Mouse (Mus musculus): ENCODE measurements around the gene Slc16a11. TPM values are rescaled to one million over a fixed set of nuclear protein-coding genes. Genes with fewer than 3 reads are reported as not detected.

Gene Slc16a11
- total RNA-seq, 2 experiments from 2014 or later = 32.8 to 39.6 TPM

- DNase-seq (ENCODE audit: low spot score in 2 of 2) = no peak
These were observed 12.4 kb upstream of the Slc16a11 start for GRCm38 (mm10) chr11:70200036-70200608.

GRCm38 (mm10) chr11:70201691-70202090 lies 10.9 kb upstream of the Slc16a11 start:
- peak; percentile 81 to 87 for DNase-seq (ENCODE audit: low spot score in 2 of 2)

DNA sequence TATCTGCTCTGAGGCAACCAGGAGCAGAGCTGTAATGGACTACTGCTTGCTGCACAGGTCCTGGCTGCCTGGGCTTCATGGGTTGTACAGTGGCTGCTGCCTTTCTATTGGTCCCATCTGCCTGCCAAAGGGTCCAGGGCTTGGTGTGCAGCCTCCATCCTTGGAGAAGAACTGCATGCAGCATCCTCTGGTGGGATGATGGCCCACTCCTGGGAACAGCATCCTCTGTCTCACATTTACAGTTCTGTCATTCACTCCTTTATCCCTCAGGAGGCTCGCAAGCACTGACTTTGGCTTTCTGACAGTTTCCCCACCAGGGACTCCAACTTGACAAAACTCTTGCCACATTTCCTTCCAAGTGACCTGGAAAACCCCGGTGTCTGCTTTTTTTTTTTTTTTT lies 5.8 kb upstream of the Slc16a11 start:
- DNase-seq (ENCODE audit: low spot score in 2 of 2) = no peak

GRCm38 (mm10) chr11:70207283-70207682 lies 5.3 kb upstream of the Slc16a11 start:
- no peak for DNase-seq (ENCODE audit: low spot score in 2 of 2)

DNA sequence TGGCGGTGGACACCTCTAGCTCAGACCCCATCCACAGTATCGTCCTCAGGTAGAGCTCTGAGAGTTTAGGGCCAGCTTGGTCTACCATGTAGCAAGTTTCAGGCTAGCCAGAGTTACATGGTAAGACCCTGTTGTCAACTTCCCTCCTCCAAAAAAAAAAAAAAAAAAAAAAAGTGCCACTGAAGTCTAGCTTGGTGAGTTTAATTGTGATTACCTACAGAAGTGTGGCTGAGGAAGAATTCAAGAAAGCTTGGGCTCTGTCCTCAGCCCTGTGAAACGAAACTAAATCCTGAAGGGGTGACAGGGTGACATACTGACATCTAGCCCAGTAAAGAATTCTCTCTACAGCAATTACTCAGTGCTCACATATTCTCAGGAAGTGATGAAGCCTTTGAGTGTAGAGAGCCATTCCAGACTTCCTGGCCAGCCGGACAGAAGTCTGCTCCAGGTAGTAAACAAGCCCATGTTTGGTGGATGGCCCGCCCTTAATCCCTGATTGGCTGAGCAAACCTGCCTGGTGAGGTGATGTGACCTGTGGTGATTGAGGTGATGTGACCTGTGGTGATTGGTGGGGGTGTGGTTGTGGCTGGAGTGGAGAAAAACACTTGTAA lies 3.7 kb upstream of the Slc16a11 start:
- no peak for DNase-seq (ENCODE audit: low spot score in 2 of 2)

DNA sequence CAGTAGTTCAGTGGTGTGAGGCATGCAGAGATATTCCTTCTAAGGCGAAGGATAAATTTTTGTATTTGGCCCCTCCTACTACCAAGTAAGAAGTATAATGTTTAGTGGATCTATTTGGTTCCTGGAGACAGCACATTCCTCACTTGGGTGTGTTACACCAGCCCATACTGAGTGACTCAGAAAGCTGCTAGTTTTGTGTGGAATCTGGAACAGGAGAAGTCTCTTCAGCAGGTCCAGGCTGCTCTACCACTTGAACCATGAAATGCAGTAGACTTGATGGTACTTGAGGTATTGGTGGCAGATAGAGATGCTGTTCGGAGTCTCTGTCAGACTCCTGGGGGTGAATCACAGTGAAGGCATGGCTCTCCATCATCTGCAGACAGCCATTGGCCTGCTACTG lies 1.9 kb upstream of the Slc16a11 start:
- no peak for DNase-seq (ENCODE audit: low spot score in 2 of 2)

DNA sequence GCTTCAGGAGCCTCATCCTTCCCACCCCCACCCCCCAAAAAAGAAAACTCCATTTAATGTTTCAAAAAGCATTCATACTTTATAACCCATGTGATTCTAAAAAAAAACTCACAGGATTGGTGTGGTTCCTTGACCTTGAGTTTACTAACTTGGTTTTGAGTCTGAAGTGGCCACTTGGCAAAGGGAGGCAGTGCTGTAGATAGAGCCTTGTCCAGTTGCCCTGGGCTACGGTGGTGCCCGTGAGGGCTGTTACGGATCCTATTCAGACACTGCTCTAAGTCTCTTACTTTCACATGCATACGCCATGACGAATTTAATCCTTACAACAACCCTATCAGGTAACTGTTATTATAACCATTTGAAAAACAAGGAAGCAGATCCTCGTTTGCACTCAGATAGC lies 580 bp upstream of the Slc16a11 start:
- DNase-seq (ENCODE audit: low spot score in 2 of 2) = no peak

DNA sequence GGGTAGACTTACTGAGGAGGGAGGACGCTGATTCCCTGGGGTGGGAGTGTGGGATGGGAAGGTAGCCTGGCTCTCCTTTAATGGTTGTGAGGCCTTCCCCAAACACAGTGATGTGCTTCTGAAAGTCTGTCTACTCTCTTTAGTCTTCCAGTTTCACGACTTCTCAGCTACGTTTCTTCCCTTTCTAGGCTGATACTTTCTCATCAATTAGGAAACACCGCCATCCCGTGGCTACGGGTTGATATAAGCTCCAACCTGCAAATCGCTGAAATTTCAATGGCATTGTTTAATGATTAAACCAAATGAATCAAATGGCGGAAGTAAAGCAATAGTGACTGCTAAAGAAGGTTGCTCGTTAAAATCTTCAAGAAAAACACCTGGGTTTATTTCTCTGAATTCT lies 344 bp downstream of the Slc16a11 start:
- DNase-seq (ENCODE audit: low spot score in 2 of 2) = peak; percentile 78 to 84

DNA sequence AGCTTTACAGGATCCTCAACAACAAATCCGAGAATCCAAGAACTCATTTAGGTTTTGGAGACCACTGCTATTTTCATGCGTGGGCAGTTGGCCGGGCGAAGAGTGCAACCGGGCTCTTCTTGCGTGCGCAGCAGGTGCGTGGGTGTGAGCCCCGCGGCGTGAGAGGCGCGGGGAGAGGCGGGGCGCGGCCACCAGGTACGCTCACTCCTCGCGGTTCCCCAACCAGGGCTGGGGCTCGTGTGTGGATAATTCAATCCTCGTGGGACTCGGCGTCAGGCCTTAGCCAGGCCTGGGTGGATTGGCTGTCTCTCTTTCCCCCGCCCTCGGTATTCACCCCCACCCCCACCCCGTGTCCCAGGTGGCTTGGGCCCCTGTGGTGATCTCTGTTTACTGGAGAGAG lies 1.2 kb downstream of the Slc16a11 start:
- DNase-seq (ENCODE audit: low spot score in 2 of 2) = peak in 1 of 2 experiments; percentile 44

GRCm38 (mm10) chr11:70214191-70214855 lies 1.8 kb downstream of the Slc16a11 start:
- peak in 1 of 2 experiments; percentile 63 for DNase-seq (ENCODE audit: low spot score in 2 of 2)

DNA sequence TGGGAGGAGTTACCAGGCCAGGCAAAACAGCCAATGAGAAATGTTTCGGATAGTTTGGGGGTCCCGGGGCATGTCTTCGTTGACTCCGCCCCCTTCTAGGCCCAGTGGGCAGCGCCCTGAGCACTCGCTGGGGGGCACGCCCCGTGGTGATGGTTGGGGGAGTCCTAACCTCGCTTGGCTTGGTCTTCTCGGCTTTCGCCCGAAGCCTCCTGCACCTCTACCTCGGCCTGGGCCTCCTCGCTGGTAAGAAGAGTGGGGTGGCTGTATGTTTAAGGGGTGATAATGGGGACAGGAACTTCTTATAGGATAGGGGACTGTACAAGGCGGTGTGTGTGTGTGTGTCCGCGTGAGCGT lies 2.3 kb downstream of the Slc16a11 start:
- DNase-seq (ENCODE audit: low spot score in 2 of 2) = peak in 1 of 2 experiments; percentile 39

GRCm38 (mm10) chr11:70215301-70215700 lies 2.7 kb downstream of the Slc16a11 start:
- DNase-seq (ENCODE audit: low spot score in 2 of 2) = peak in 1 of 2 experiments; percentile 28

GRCm38 (mm10) chr11:70216103-70216502 lies 3.6 kb downstream of the Slc16a11 start:
- DNase-seq (ENCODE audit: low spot score in 2 of 2) = no peak

DNA sequence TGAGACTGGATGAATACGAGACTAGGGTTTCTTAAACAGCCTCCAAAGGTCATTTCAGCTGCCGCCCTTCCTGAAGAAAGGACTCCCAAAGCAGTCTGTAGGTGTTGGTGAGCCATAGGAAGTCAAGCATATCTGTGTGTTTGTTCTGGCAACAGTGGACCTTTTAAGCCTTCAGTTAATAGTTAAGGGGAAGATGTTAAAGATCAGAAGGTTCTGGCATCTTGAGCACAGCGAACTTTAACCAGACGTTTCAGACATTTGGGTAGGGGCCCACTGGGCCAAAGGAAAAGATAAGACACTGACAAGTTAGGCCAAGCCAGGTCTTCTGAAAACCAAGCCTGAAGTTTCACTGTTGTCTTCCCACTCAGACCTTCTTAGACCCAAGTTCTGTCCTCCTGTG lies 5.5 kb downstream of the Slc16a11 start:
- DNase-seq (ENCODE audit: low spot score in 2 of 2) = no peak

GRCm38 (mm10) chr11:70218741-70219470 lies 6.4 kb downstream of the Slc16a11 start:
- DNase-seq (ENCODE audit: low spot score in 2 of 2) = no peak

GRCm38 (mm10) chr11:70219873-70220272 lies 7.3 kb downstream of the Slc16a11 start:
- no peak for DNase-seq (ENCODE audit: low spot score in 2 of 2)

DNA sequence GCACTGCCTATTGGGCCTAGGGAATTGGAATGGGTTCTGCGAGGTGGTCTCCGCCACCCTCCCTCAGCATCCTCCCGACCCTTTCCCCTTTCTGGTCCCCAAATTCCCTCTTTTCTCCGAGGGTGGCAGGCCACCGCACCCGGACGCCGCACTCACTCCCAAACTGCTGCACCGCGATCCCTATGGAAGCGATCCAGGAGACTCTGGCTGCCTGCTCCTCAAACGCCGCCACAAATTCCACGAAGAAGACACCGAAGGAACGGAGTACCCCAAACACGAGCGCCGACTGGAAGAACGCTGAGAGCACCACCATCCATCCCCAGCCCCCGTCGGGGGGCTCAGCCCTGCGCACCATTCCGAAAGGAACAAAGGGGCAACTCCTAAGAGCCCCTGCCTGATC lies 7.8 kb downstream of the Slc16a11 start:
- peak in 1 of 2 experiments; percentile 55 for DNase-seq (ENCODE audit: low spot score in 2 of 2)

- peak; percentile 93 to 94 for DNase-seq (ENCODE audit: low spot score in 2 of 2)
These were observed 8.4 kb downstream of the Slc16a11 start, which contains the start of gene Slc16a13 for GRCm38 (mm10) chr11:70220731-70221602. Gene Slc16a13, minus strand, starts transcription at chr11:70221064.

DNA sequence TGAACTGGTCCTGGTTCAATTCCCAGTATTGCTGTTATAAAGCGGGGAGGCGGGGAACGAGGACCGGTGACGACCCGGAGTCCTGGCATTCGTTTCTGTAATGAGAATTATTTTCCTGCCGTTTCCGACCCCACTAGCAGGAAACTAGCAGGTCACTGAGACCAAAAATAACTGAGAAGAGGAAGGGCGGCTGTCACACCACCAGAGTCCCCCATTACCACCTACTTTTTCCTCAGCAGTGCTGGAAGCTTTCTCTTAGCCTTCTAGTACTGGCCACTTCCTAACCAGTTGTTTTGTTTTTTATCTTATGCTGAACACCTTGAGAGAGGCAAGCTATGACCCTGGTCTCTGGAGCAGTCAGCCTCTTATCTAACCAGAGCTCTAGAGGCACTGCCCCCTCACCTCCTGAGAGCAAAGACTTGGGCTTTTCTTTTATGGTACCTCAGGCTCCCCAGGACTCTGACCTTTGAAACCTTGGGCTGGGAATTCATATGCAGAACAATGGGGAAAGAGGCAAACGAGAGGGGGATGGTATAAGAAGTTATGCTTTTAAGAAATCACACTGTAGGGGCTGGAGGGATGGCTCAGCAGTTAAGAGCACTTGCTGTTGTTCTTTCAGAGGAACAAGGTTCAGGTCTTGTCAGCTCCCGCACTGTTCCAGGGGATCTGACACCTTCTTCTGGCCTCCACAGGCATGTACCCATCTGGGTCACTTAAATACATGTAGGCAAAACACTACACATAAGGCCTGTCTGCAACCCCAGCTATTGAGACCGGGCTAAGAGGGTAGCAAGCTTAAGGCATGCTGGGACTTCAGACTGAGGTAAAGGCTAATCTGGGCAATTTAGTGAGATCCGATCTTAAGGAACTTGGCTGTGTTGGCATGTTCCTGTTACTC lies 9.3 kb downstream of the Slc16a11 start:
- peak; percentile 9 to 25 for DNase-seq (ENCODE audit: low spot score in 2 of 2)

DNA sequence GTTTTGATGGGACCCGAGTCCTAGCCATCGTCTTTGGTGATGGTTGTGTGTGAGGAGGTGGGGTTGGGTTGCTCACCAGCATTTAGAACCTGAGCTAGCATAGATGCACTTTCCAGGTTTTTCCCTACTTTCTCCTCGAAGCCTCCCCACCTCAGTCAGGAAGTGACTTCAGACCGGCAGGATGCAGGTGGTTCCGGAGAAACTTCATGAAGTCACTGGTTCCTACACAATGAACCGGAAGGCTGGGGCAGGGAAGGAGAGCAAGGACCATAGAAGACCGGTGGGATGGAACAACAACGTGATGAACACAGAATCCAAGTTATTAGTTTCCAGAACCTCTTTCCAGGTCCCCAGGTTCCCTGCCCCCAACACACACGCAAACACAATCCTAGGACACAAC lies 11.2 kb downstream of the Slc16a11 start:
- DNase-seq (ENCODE audit: low spot score in 2 of 2) = no peak

All from layer of hippocampus, postnatal 10 days (tissue).